Mouse (Mus musculus) liver, postnatal 0 days (tissue): ENCODE data around the gene Akr1b8. TPM values are rescaled to one million over a fixed set of nuclear protein-coding genes. Genes with fewer than 3 reads are reported as not detected.
A peak's percentile ranks its signal among the peaks of the same experiment; 100 is the strongest.
"Not testable (repeated sequence)": the region's sequence is repeated elsewhere in the genome, so short reads cannot be mapped to it uniquely, and the experiment has no call there.

Source experiments
- ATAC-seq: fragments of 200-750 bp; cut with Nextera tagmentation; 2 replicates; pipeline ENCODE4 v1.8.0; 2017; ENCODE audit warnings: mild to moderate bottlenecking, moderate library complexity
- DNase-seq: peaks from one replicate; pipeline ENCODE4 v3.0.0-alpha.2; 2016
- H3K27ac ChIP-seq: fragments of 300-500 bp; sonication (generic); 2 replicates; pipeline ENCODE4 v1.5.1; 2014; ENCODE audit warnings: antibody characterized with exemption, moderate library complexity, mild to moderate bottlenecking, low read depth
- H3K27me3 ChIP-seq: fragments of 300-500 bp; sonication (generic); 2 replicates; pipeline ENCODE4 v1.6.1; 2014; ENCODE audit warnings: low read length, control low read depth, mixed read lengths; ENCODE audit not compliant: insufficient read depth
- H3K36me3 ChIP-seq: fragments of 300-500 bp; sonication (generic); replicated peaks from 2 replicates; pipeline ENCODE4 v1.6.1; 2014; ENCODE audit warnings: mild to moderate bottlenecking, control low read depth, low read length, moderate library complexity, mixed read lengths; ENCODE audit not compliant: insufficient read depth
- H3K4me1 ChIP-seq: fragments of 300-500 bp; sonication (generic); 2 replicates; pipeline ENCODE4 v1.6.1; 2014; ENCODE audit warnings: antibody characterized with exemption, mild to moderate bottlenecking, control low read depth; ENCODE audit not compliant: insufficient read depth
- H3K4me2 ChIP-seq: fragments of 300-500 bp; sonication (generic); 2 replicates; pipeline ENCODE4 v1.6.1; 2014; ENCODE audit warnings: low read depth, mild to moderate bottlenecking, low read length, moderate library complexity, mixed read lengths
- H3K4me3 ChIP-seq: fragments of 300-500 bp; sonication (generic); 2 replicates; pipeline ENCODE4 v1.5.1; 2014; ENCODE audit warnings: low read depth, low read length
- H3K9ac ChIP-seq: fragments of 300-500 bp; sonication (generic); replicated peaks from 2 replicates; pipeline ENCODE4 v1.6.1; 2014; ENCODE audit warnings: mild to moderate bottlenecking, moderate library complexity
- H3K9me3 ChIP-seq: fragments of 300-500 bp; sonication (generic); 2 replicates; pipeline ENCODE4 v1.6.1; 2016; ENCODE audit warnings: mild to moderate bottlenecking, control low read depth, low read length, mixed read lengths
- CTCF ChIP-seq: sonication (generic); IDR thresholded peaks from 2 replicates; pipeline ENCODE4 v1.5.1; 2016; ENCODE audit warnings: antibody characterized with exemption, low read depth
- EP300 ChIP-seq: IDR thresholded peaks from 2 replicates; pipeline ENCODE4 v1.6.1; 2016; ENCODE audit warnings: antibody characterized with exemption, low read depth, mild to moderate bottlenecking
- WGBS: fragments of 180-500 bp; shearing (Covaris S2); extraction: QIAGEN DNeasy Blood & Tissue Kit; methylation state at CpG from one replicate; pipeline ENCODE4 v1.1.7; 2014; ENCODE audit not compliant: insufficient replicate concordance; 5-methylcytosine and 5-hydroxymethylcytosine counted together
- polyA plus RNA-seq: library from polyadenylated mRNA; unstranded; fragments of >200 nt; fragmentation: Nextera tagmentation; extraction: Ambion mirVana; gene quantifications from 2 replicates; pipeline ENCODE4 v1.2.1, GENCODE M21; 2015

Gene Akr1b8
- polyA plus RNA-seq, 1 experiment from 2014 or later: 8.1 TPM

- WGBS: 80% methylated on average over 2 of the region's 2 CpGs
- DNase-seq: no peak
These were observed 40.0 kb upstream of the Akr1b8 start for GRCm38 (mm10) chr6:34313921-34314320.

GRCm38 (mm10) chr6:34316854-34317771 is 36.8 kb upstream of the Akr1b8 start, which contains the start of gene Akr1b3:
Gene Akr1b3, minus strand, starts transcription at chr6:34317478.
- H3K4me2 ChIP-seq: peak within 1 kb of the TSS; percentile 95
- TF ChIP-seq CTCF (peak; percentile 43), EP300 (peak; percentile 28; the same call in 1 of the 2 replicates)
- DNase-seq: peak; percentile 88
- H3K36me3 ChIP-seq: no peaks in the 10 kb centered on the region
- peak within 1 kb of the TSS; percentile 67 for H3K9ac ChIP-seq
- H3K4me1 ChIP-seq: peaks cover 5% of the 10 kb centered on the region; the same call in 1 of the 2 replicates
- 2% methylated on average over 60 of the region's 60 CpGs for WGBS
- H3K27ac ChIP-seq: peak within 1 kb of the TSS; percentile 60
- ATAC-seq: peak; percentile 99
- H3K27me3 ChIP-seq: no peaks in the 10 kb centered on the region
- peak within 1 kb of the TSS; percentile 70 for H3K4me3 ChIP-seq
- H3K9me3 ChIP-seq: no peaks in the 10 kb centered on the region

More at GRCm38 (mm10) chr6:34313921-34314320, 40.0 kb upstream of the Akr1b8 start:
- Histone ChIP-seq H3K27ac (no peak overlapping the region), H3K4me2 (no peak overlapping the region), H3K9ac (no peak overlapping the region), H3K4me1 (peaks cover 5% of the 10 kb centered on the region; the same call in 1 of the 2 replicates), H3K9me3 (no peaks in the 10 kb centered on the region), H3K4me3 (no peak overlapping the region), H3K27me3 (no peaks in the 10 kb centered on the region), H3K36me3 (peaks cover 3% of the 10 kb centered on the region; the same call in 1 of the 2 replicates)
- ATAC-seq: no peak
- TF ChIP-seq EP300: no peak
- TF ChIP-seq CTCF: no peak

- Histone ChIP-seq H3K4me2 (peak overlapping the region; percentile 95), H3K9ac (peak overlapping the region; percentile 51), H3K4me1 (peaks cover 7% of the 10 kb centered on the region; the same call in 1 of the 2 replicates), H3K4me3 (peak overlapping the region; percentile 70), H3K9me3 (no peaks in the 10 kb centered on the region), H3K27ac (no peak overlapping the region), H3K36me3 (no peaks in the 10 kb centered on the region), H3K27me3 (no peaks in the 10 kb centered on the region)
- no peak for TF ChIP-seq CTCF
- TF ChIP-seq EP300: no peak
- WGBS: 38% methylated on average over 5 of the region's 5 CpGs
- DNase-seq (peak; percentile 40), ATAC-seq (no peak)
These were observed 35.7 kb upstream of the Akr1b8 start for GRCm38 (mm10) chr6:34318172-34318571.

GRCm38 (mm10) chr6:34318636-34319035 is 35.3 kb upstream of the Akr1b8 start:
- Histone ChIP-seq H3K9me3 (no peaks in the 10 kb centered on the region), H3K27ac (no peak overlapping the region), H3K4me2 (no peak overlapping the region), H3K27me3 (no peaks in the 10 kb centered on the region), H3K4me1 (peaks cover 7% of the 10 kb centered on the region; the same call in 1 of the 2 replicates), H3K9ac (no peak overlapping the region), H3K4me3 (no peak overlapping the region), H3K36me3 (no peaks in the 10 kb centered on the region)
- TF ChIP-seq CTCF (no peak), EP300 (no peak)
- ATAC-seq (no peak), DNase-seq (no peak)
- WGBS: 60% methylated on average over 6 of the region's 6 CpGs

GRCm38 (mm10) chr6:34322121-34322520 is 31.8 kb upstream of the Akr1b8 start:
- H3K36me3 ChIP-seq: no peaks in the 10 kb centered on the region
- no peak for ATAC-seq
- TF ChIP-seq EP300: no peak
- TF ChIP-seq CTCF: no peak
- H3K9ac ChIP-seq: no peak overlapping the region
- H3K4me2 ChIP-seq: no peak overlapping the region
- no peaks in the 10 kb centered on the region for H3K27me3 ChIP-seq
- WGBS: 83% methylated on average over 7 of the region's 7 CpGs
- no peak for DNase-seq
- no peaks in the 10 kb centered on the region for H3K9me3 ChIP-seq
- H3K27ac ChIP-seq: no peak overlapping the region
- H3K4me3 ChIP-seq: no peak overlapping the region
- H3K4me1 ChIP-seq: peaks cover 7% of the 10 kb centered on the region; the same call in 1 of the 2 replicates

- no peak for ATAC-seq
- no peak overlapping the region for H3K27ac ChIP-seq
- no peak overlapping the region for H3K4me2 ChIP-seq
- WGBS: 51% methylated on average over 5 of the region's 5 CpGs
- no peak overlapping the region for H3K4me3 ChIP-seq
- no peaks in the 10 kb centered on the region for H3K27me3 ChIP-seq
- H3K36me3 ChIP-seq: no peaks in the 10 kb centered on the region
- H3K9me3 ChIP-seq: no peaks in the 10 kb centered on the region
- DNase-seq: no peak
- no peaks in the 10 kb centered on the region for H3K4me1 ChIP-seq
- H3K9ac ChIP-seq: no peak overlapping the region
- TF ChIP-seq CTCF: no peak
- no peak for TF ChIP-seq EP300
These were observed 22.5 kb upstream of the Akr1b8 start for GRCm38 (mm10) chr6:34331379-34331778.

- H3K4me3 ChIP-seq, H3K9me3 ChIP-seq, H3K4me1 ChIP-seq, DNase-seq, H3K36me3 ChIP-seq, H3K27me3 ChIP-seq, H3K9ac ChIP-seq, ATAC-seq, H3K4me2 ChIP-seq, H3K27ac ChIP-seq: not testable (repeated sequence)
- 84% methylated on average over 12 of the region's 12 CpGs for WGBS
These were observed 22.1 kb upstream of the Akr1b8 start for GRCm38 (mm10) chr6:34331804-34332203.
